Mouse (Mus musculus) intestine, embryonic 16.5 days (tissue): ENCODE data around the gene Cacng8. TPM values are rescaled to one million over a fixed set of nuclear protein-coding genes. Genes with fewer than 3 reads are reported as not detected.

Experiments
- ATAC-seq: fragments of 200-750 bp; cut with Nextera tagmentation; 2 replicates; pipeline ENCODE4 v1.8.0; 2017; ENCODE audit warnings: moderate TSS enrichment, moderate library complexity
- H3K27ac ChIP-seq: fragments of 300-500 bp; sonication (generic); 2 replicates; pipeline ENCODE4 v1.5.1; 2014; ENCODE audit warnings: mild to moderate bottlenecking, low read length
- H3K27me3 ChIP-seq: fragments of 300-500 bp; sonication (generic); replicated peaks from 2 replicates; pipeline ENCODE4 v1.6.1; 2014; ENCODE audit warnings: low read length, control low read depth, mixed read lengths; ENCODE audit not compliant: control insufficient read depth, insufficient read depth
- H3K36me3 ChIP-seq: fragments of 300-500 bp; sonication (generic); 2 replicates; pipeline ENCODE4 v1.6.1; 2014; ENCODE audit warnings: low read length, control low read depth; ENCODE audit not compliant: control insufficient read depth, insufficient read depth
- H3K4me1 ChIP-seq: fragments of 300-500 bp; sonication (generic); 2 replicates; pipeline ENCODE4 v1.6.1; 2014; ENCODE audit warnings: low read length, control low read depth, mixed read lengths; ENCODE audit not compliant: control insufficient read depth, insufficient read depth
- H3K4me2 ChIP-seq: fragments of 300-500 bp; sonication (generic); 2 replicates; pipeline ENCODE4 v1.6.1; 2014; ENCODE audit warnings: low read depth, low read length, control low read depth
- H3K4me3 ChIP-seq: fragments of 300-500 bp; sonication (generic); 2 replicates; pipeline ENCODE4 v1.5.1; 2014; ENCODE audit warnings: mild to moderate bottlenecking, low read length
- H3K9ac ChIP-seq: fragments of 300-500 bp; sonication (generic); 2 replicates; pipeline ENCODE4 v1.6.1; 2014; ENCODE audit warnings: low read depth, low read length
- H3K9me3 ChIP-seq: fragments of 300-500 bp; sonication (generic); 2 replicates; pipeline ENCODE4 v1.6.1; 2016; ENCODE audit warnings: low read length, control low read depth; ENCODE audit not compliant: control insufficient read depth
- WGBS: fragments of 180-500 bp; shearing (Covaris S2); extraction: QIAGEN DNeasy Blood & Tissue Kit; methylation state at CpG from one replicate; pipeline ENCODE4 v1.1.7; 2014; 5-methylcytosine and 5-hydroxymethylcytosine counted together
- polyA plus RNA-seq: library from polyadenylated mRNA; unstranded; fragments of >200 nt; fragmentation: Nextera tagmentation; extraction: Ambion mirVana; gene quantifications from 2 replicates; pipeline ENCODE4 v1.2.1, GENCODE M21; 2015

The Cacng8 gene
- polyA plus RNA-seq, 1 experiment from 2014 or later = 1.2 TPM

- ATAC-seq = no peak
- no peaks in the 10 kb centered on the region for H3K9me3 ChIP-seq
- no peaks in the 10 kb centered on the region for H3K36me3 ChIP-seq
- 0 out of 2 replicates have a peak, but pooled peaks cover 3% of the 10 kb centered on the region for H3K4me1 ChIP-seq
- no peak overlapping the region for H3K4me3 ChIP-seq
- WGBS = 45% methylated on average over 5 of the region's 5 CpGs
- no peak overlapping the region for H3K27ac ChIP-seq
- peaks cover 48% of the 10 kb centered on the region for H3K27me3 ChIP-seq
- no peak overlapping the region for H3K9ac ChIP-seq
- no peak overlapping the region for H3K4me2 ChIP-seq
These were observed 30.0 kb downstream of the Cacng8 start for GRCm38 (mm10) chr7:3420466-3420865.

GRCm38 (mm10) chr7:3421297-3421696 lies 30.8 kb downstream of the Cacng8 start:
- WGBS = 84% methylated on average over 3 of the region's 3 CpGs
- peaks cover 40% of the 10 kb centered on the region for H3K27me3 ChIP-seq
- ATAC-seq = no peak

DNA sequence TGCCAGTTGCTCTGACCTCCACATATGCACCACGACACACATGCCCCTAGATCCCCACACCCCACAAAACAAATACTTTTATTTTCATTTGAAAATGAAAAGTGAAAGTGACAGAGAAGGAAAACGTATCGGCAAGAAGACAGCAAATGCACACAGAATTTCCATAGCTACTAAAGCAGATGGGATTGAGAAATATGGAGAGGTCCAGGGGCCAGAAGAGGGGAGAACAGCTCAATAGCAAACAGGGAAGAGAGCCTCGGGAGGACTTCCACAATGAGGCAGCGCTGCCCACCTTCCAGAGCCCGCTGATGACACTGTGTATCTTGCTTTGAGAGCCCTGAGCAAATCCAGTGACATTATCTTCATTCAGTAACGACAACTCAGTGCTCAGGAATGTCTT lies 31.6 kb downstream of the Cacng8 start:
- WGBS = 48% methylated on average over 7 of the region's 7 CpGs
- Histone ChIP-seq H3K4me2 (no peak overlapping the region), H3K27me3 (peaks cover 33% of the 10 kb centered on the region)

More at GRCm38 (mm10) chr7:3421297-3421696, 30.8 kb downstream of the Cacng8 start:
- Histone ChIP-seq H3K9me3 (no peaks in the 10 kb centered on the region), H3K9ac (no peak overlapping the region), H3K4me3 (no peak overlapping the region), H3K27ac (no peak overlapping the region), H3K4me1 (0 out of 2 replicates have a peak, but pooled peaks cover 3% of the 10 kb centered on the region), H3K36me3 (no peaks in the 10 kb centered on the region), H3K4me2 (no peak overlapping the region)

GRCm38 (mm10) chr7:3423430-3423829 lies 32.9 kb downstream of the Cacng8 start:
- peaks cover 26% of the 10 kb centered on the region for H3K27me3 ChIP-seq
- no peak overlapping the region for H3K4me3 ChIP-seq
- no peak overlapping the region for H3K27ac ChIP-seq
- no peaks in the 10 kb centered on the region for H3K9me3 ChIP-seq
- 0 out of 2 replicates have a peak overlapping the region, but pooled peaks have one; percentile 18 for H3K4me2 ChIP-seq
- 2% methylated on average over 30 of the region's 30 CpGs for WGBS
- 0 out of 2 replicates have a peak, but pooled peaks cover 3% of the 10 kb centered on the region for H3K4me1 ChIP-seq
- ATAC-seq = no peak
- no peak overlapping the region for H3K9ac ChIP-seq
- no peaks in the 10 kb centered on the region for H3K36me3 ChIP-seq

More for the DNA sequence above, 31.6 kb downstream of the Cacng8 start:
- 0 out of 2 replicates have a peak, but pooled peaks cover 3% of the 10 kb centered on the region for H3K4me1 ChIP-seq
- H3K4me3 ChIP-seq = no peak overlapping the region
- no peak overlapping the region for H3K9ac ChIP-seq
- no peak overlapping the region for H3K27ac ChIP-seq
- no peaks in the 10 kb centered on the region for H3K9me3 ChIP-seq
- H3K36me3 ChIP-seq = no peaks in the 10 kb centered on the region
- ATAC-seq = no peak

DNA sequence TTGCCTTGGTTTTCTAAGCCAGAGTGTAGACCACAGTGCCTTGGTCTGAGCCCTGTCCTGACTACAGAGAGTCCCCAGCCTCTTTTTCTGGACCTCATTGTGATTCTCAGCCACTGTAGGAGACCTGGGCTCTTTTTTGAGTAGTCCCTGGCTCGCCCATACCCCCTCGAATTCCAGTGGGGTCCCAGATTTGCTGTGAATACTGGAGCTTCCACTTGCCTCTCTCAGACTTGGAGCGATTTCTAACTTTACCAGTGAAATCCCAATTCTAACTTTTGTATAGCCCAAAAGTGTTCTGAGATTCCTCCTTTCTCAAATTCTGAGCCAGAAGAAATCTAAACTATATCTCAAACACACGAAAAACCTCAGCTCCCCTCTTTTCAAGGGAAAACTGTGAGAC lies 33.4 kb downstream of the Cacng8 start, which contains the start of gene Cacng6:
Gene Cacng6 (plus strand): TSS at position 301 of the 400 bp plus-strand sequence.
- Histone ChIP-seq H3K4me1 (0 out of 2 replicates have a peak, but pooled peaks cover 3% of the 10 kb centered on the region), H3K4me3 (no peak within 1 kb of the TSS), H3K4me2 (0 out of 2 replicates have a peak within 1 kb of the TSS, but pooled peaks have one; percentile 18), H3K36me3 (no peaks in the 10 kb centered on the region), H3K27me3 (peaks cover 26% of the 10 kb centered on the region), H3K9me3 (no peaks in the 10 kb centered on the region), H3K27ac (no peak within 1 kb of the TSS), H3K9ac (no peak within 1 kb of the TSS)
- 42% methylated on average over 4 of the region's 4 CpGs for WGBS
- no peak for ATAC-seq

DNA sequence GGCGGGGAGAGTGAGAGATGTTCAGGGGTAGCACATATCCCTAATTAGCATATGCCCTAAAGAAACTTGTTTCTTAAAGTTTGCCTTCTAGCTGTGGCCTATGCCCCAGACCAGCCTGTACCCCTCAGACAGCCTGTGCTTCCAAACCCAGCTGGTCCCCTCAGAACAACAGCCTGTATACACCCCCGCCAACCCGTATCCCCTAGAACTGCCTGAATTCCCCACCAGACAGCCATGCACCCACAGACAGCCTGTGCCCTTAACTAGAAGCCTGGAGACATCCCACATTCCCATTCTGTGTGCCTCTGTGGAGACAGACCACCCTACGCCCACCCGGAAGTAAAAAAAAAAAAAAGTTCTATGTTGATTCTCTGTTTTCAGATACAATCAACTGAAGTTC lies 34.7 kb downstream of the Cacng8 start:
- H3K36me3 ChIP-seq = no peaks in the 10 kb centered on the region
- no peaks in the 10 kb centered on the region for H3K9me3 ChIP-seq
- H3K27ac ChIP-seq = no peak overlapping the region
- peaks cover 26% of the 10 kb centered on the region for H3K27me3 ChIP-seq
- no peak overlapping the region for H3K4me2 ChIP-seq
- 88% methylated on average over 5 of the region's 5 CpGs for WGBS
- no peak overlapping the region for H3K9ac ChIP-seq
- H3K4me1 ChIP-seq = 0 out of 2 replicates have a peak, but pooled peaks cover 3% of the 10 kb centered on the region
- ATAC-seq = no peak
- H3K4me3 ChIP-seq = no peak overlapping the region

GRCm38 (mm10) chr7:3430161-3430560 lies 39.7 kb downstream of the Cacng8 start:
- H3K4me1 ChIP-seq = no peaks in the 10 kb centered on the region
- 65% methylated on average over 6 of the region's 6 CpGs for WGBS
- H3K9me3 ChIP-seq = no peaks in the 10 kb centered on the region
- H3K36me3 ChIP-seq = no peaks in the 10 kb centered on the region
- no peak overlapping the region for H3K4me2 ChIP-seq
- H3K27ac ChIP-seq = no peak overlapping the region
- no peak overlapping the region for H3K9ac ChIP-seq
- H3K27me3 ChIP-seq = no peaks in the 10 kb centered on the region; the same call in 1 of the 2 replicates
- H3K4me3 ChIP-seq = no peak overlapping the region
- ATAC-seq = no peak

DNA sequence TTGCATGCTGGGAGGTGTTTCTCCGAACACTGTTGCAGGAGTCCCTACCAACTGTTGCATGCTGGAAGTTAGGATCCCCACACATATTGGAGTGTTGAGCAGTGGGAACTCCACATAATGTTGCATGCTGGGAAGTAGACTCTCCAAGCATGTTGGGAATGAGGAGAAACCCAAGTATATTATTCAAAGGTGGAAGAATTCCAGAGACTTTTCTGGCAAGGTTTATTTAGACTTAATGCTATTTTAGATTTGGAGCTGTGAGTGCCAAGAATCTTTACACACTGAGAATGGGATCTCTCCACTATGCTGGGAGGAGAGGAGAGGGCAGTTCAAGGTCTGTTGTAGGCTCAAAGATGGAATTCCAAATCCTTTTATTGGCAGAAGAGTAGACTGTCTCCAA lies 41.6 kb downstream of the Cacng8 start:
- WGBS = 85% methylated on average over 1 of the region's 1 CpGs
- Histone ChIP-seq H3K4me1 (no peaks in the 10 kb centered on the region), H3K9ac (no peak overlapping the region), H3K9me3 (no peaks in the 10 kb centered on the region), H3K27ac (no peak overlapping the region), H3K36me3 (no peaks in the 10 kb centered on the region), H3K4me3 (no peak overlapping the region), H3K4me2 (no peak overlapping the region), H3K27me3 (no peaks in the 10 kb centered on the region; the same call in 1 of the 2 replicates)
- ATAC-seq = no peak

GRCm38 (mm10) chr7:3437941-3438340 lies 47.5 kb downstream of the Cacng8 start:
- H3K4me2 ChIP-seq = no peak overlapping the region
- H3K27me3 ChIP-seq = no peaks in the 10 kb centered on the region
- H3K9me3 ChIP-seq = no peaks in the 10 kb centered on the region
- ATAC-seq = no peak
- H3K4me1 ChIP-seq = no peaks in the 10 kb centered on the region
- H3K27ac ChIP-seq = no peak overlapping the region
- 51% methylated on average over 5 of the region's 5 CpGs for WGBS
- H3K36me3 ChIP-seq = no peaks in the 10 kb centered on the region
- no peak overlapping the region for H3K4me3 ChIP-seq
- H3K9ac ChIP-seq = no peak overlapping the region

- no peak overlapping the region for H3K4me3 ChIP-seq
- no peaks in the 10 kb centered on the region for H3K27me3 ChIP-seq
- no peak overlapping the region for H3K4me2 ChIP-seq
- no peaks in the 10 kb centered on the region for H3K36me3 ChIP-seq
- no peak overlapping the region for H3K27ac ChIP-seq
- no peak overlapping the region for H3K9ac ChIP-seq
- no peaks in the 10 kb centered on the region for H3K9me3 ChIP-seq
- H3K4me1 ChIP-seq = no peaks in the 10 kb centered on the region
- WGBS = 78% methylated on average over 10 of the region's 11 CpGs
- ATAC-seq = no peak
These were observed 49.5 kb downstream of the Cacng8 start for GRCm38 (mm10) chr7:3439984-3440383.
